Mouse (Mus musculus) neural tube, embryonic 10.5 days (tissue): ENCODE measurements around the gene Stk10.
"Not testable (repeated sequence)": the region's sequence is repeated elsewhere in the genome, so short reads cannot be mapped to it uniquely, and the experiment has no call there.

ENCODE experiments used
- DNase-seq: peaks from one replicate; pipeline ENCODE4 v3.0.0-alpha.2; 2017; ENCODE audit warnings: low spot score; ENCODE audit errors: extremely low spot score

Gene Stk10

DNA sequence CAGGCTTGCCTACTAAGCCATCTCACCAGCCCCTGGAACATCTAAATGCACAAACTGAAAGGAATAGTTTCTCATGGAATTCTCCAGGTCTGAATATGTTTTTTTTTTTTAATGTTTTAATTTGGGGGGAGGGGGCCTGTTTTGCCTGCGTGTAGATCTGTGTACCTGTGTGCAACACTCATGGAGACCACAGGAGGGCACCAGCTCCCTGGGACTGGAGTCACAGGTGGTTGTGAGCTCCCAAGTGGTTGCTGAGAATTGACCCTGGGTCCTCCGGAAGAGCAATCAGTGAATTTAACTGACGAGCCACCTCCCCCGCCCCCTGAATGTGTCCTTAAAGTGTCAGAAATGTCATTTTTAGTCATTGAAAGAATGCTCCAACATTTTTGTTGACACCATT, 61.0 kb downstream of the Stk10 start:
- no peak for DNase-seq

DNA sequence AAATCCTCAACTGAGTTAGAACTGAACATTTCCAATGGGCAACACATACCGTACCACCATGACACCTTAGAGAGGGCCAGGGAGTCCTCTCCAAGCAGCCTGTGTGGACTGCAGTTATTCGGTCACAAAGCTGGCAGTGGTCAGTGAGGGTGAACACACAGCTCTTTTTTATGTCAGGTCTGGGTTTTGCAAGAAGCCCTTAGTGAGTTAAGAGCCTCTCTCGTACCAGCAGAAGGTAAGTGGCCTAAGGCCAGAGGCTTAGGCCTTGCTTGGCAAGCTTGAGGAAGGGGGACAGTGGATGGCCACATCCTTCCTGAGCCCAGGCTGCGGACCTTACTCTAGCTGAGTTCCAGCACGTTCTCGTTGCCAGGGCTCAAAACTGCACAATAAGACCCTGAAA, 67.3 kb downstream of the Stk10 start:
- DNase-seq: no peak

DNA sequence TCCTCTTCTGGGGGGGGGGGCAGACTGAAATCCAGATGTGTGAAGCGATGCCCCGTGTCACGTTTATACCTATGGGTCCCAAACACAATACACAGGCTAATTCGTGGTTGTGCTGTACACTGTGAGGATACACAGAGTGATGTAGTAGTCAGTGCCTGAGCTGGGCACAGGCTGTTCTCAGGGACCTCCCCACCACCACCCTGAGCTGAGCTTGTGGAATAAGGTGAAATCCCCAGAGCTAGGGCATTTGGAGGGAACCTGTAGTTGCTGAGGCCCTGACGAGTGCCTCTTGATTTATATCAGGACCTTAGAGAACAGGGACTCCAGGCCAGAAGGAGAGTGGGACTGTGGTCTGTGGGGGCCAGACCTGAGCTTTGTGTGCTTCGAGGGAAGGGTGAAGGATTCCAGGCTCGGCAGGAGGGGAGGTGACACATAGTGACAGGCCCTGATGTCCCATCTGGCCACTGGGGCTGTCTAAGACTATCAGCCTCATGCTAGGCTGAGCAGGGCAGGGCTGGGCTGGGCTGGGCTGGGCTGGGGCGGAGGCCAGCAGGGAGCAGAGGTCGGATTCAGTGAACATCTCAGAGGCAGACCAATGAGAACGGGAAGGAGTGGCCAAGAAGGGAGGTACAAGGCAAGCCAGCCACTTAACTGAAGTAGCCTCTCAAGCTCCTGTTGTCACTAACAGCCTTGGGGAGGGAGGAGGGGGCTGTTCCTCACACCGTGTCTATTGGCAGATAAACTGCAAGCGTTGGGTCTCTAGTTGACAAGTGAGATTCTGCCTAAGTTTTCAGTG, 68.6 kb downstream of the Stk10 start:
- DNase-seq: peak; percentile 37

DNA sequence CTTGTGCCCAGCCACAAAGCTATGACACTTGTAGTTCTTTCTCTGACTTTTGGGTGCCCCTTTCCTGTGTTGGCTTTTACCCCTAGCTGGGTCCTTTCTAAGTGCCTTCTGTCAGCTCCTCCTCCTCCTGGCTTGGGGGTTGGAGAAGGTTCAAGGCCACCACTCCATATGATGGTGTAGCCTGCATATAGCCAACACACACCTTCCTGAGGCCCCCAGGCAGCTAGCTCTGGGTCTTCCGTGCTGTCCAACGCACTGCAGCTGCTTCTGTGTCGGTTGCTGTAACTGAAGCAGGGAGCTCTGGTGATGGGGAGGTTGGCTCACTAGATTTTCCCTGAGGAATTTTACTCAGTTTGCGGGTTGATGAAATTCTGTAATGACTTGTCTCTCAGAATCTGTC, 71.6 kb downstream of the Stk10 start:
- no peak for DNase-seq

DNA sequence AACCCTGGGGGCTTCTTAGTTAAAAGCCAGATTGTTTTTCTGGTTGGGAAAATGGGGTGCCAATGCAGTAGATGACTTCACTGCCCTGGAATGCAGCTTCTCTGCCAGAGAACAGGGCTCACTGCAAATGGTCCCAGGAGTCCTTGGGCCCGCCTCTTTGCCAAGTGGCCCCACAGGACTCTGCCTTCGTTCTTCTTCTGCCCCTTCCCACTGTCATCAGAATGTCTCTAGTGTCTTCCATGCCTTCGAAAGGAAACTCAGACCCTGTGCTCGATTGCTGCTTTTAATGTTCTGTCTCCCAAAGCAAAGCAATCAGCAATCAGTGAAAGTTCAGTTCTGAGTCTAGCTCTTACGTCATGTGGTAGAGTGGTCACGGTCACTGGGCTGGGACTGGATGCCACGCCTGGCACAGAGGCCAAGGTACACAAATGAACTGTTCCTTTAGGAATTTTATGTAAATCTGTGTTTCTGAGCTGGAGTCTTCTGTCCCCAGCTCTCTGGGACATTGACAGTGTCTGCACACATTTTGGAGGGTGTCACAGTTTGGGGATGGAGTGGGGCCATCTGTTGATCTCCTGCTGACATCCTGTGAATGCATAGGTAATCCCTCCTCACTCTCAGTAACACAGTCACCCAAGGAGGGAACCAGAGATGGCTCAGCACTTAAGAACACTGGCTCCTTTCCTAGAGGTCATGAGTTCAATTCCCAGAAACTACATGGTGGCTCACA, 72.2 kb downstream of the Stk10 start:
- no peak for DNase-seq

DNA sequence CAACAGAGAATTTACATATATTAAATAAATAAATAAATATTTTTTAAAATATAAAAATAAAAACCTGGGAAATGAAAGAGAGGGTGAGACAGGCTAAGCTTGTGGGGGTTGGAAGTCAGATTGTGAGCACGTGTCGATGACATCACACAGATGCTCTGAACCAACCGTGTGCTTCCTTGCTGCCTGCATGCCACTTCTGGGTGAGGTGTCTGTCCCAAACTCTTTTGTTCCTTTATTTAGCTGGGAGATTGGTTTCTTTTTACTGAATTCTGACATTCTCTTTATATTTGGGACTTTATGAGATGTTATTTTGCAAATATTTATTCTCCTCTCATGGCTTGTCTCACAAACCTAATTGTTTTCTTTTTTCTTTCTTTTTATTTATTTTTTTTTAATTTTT, 72.8 kb downstream of the Stk10 start:
- DNase-seq: no peak

DNA sequence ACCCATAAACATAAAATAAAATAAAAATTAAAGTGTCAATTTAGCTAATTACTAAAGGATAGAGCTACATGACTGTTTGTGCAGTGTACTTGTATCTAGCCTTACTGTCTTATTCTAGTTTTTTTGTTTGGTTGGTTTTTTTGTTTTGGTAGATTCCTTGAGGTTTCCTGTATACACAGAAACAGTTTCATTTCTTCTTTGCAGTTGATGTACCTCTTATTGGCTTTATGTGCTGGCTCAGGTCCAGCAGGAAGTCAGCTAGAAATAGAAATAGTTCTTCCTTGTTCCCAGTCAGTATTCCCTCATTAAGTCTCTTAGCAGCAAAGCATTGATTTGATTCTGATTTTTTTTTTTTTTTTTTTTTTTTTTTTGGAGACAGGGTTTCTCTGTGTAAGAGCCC, 74.2 kb downstream of the Stk10 start:
- no peak for DNase-seq

DNA sequence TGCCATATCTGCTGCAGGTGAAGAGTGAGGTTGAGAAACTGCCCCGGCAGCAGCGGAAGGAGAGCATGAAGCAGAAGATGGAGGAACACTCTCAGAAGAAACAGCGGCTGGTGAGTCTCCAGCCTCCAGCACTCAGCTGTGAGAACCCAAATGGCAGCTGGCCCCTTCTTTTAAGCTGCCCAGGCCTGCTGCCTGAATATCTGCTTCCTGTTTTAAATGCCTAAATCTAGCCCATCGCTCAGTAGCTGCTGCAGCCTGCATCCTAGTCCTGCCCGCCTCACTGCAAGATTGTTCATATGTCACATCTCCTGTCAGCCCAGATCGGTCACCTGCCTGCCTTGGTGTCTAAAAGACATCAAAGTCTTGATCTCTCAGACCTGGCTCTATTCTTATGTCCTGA, 77.5 kb downstream of the Stk10 start:
- DNase-seq: no peak

DNA sequence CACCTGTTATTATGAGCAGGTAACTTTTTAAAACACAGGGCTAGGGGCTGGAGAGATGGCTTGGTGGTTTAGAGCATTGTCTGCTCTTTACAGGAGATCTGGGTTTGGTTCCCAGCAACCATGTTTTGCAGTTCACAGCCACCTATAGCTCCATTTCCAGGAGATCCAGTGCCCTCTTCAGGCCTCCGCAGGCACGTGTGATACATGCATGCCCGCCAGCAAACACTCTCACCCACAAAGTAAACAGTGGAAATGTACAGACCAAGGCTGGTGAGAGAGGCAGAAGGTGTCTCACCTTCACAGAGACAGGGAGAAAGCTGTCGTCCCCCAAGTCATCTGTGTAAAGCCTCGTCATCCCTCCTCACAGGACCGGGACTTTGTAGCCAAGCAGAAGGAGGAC, 79.2 kb downstream of the Stk10 start:
- DNase-seq: no peak

DNA sequence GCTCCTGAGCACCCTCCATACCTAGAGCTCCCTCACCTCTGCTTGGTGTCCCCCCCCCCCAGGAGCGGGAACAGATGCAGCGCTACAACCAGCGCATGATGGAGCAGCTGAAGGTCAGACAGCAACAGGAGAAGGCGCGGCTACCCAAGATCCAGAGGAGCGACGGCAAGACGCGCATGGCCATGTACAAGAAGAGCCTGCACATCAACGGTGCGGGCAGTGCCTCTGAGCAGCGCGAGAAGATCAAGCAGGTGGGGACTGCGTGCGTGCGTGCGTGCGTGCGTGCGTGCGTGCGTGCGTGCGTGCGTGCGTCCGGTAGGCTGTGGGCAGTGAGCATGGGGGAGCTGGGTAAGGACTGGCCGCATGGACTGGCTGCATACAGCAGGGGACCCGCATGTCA, 81.4 kb downstream of the Stk10 start:
- DNase-seq: no peak

DNA sequence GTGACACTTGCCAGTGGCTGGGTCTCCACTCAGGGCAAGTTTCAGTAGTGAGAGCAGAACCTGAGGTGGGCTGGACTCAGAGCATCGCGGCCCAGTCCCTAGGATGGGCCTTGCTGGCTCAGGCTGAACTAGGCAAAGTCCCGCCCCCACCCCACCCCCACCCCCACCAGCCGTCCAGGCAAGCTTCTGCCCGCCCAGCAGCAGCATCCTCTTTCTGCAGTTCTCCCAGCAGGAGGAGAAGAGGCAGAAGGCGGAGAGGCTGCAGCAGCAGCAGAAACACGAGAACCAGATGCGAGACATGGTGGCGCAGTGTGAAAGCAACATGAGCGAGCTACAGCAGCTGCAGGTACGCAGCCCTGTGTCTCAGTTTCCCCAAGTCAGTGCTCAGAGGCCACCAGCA, 82.5 kb downstream of the Stk10 start:
- peak; percentile 36 for DNase-seq

DNA sequence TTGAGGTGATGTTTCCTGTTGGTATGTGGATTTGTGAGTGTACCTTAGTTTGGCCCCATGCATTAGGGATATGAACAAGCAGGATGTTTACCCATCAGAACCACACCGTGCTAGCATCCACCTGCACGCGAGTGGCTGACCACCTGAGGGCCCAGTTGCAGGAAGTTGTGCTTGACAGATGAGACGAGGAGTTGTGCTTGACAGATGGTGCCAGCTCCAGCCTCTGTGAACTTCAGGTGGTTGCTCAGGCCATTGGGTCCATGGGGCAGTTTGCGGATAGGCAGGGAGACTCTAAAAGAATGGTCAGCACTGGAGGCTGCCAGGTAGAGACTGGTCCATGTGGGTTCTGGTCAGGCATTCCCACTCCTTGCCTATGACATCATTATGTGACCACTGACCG, 83.0 kb downstream of the Stk10 start:
- DNase-seq: no peak

DNA sequence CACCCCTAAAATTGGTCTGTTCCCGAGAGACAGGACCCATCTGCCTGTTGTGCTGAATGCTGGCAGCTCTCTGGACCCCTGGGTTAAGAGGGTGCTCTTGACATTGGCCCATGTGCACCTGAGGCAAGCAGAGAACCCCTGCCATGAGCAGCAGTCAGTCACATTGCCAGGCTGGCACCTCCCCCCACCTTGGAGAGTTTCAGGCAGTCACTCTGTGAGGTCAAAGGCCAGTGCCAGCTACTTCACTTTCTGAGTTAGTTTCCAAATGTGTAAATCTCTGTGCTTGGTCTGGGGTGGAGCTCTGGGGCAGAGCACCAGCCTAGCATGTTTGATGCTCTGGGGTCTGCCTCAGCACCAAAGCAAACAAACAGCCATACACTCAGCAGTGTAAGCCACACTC, 84.9 kb downstream of the Stk10 start:
- DNase-seq: no peak

DNA sequence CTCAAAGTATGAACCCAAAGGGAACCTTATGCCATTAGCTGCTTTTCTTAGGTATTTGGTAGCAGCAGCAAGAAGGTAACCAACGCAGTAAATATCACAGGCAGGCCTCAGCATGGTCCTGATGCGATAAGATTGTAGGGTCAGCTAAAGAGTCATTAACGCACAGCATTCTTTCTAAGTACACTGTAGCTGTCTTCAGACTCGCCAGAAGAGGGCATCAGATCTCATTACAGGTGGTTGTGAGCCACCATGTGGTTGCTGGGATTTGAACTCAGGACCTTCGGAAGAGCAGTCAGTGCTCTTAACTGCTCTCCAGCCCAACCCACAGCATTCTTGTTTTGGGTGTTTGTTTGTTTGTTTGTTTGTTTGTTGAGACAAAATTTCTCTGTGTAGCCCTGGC, 85.5 kb downstream of the Stk10 start:
- not testable (repeated sequence) for DNase-seq

DNA sequence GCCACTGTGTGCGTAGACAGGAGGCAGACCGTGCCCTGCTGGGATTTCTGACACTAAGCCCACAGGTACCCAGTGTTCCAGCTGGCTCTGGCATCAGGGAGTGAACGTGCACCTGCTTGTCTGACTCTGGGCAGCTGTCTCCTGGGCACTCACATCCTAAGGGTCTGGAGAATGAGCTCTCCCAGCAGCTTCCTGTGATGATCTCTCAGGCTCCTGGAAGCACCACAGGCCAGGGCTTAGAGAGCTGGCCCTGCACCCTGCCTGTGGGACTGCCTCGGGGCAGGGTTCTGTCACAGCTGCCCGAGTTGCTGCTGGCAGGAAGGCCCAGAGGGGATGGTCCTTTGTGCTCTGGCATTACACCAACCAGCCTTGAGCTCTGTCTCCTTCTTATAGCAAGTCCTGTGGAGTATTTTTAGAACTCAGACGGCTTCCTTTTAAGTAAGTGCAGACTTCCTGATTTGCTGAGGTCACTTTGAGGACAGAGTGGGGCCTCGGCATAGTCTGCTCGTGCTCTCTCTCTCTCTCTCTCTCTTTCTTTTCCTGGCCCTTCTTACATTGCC, 86.2 kb downstream of the Stk10 start:
- peak; percentile 30 for DNase-seq

DNA sequence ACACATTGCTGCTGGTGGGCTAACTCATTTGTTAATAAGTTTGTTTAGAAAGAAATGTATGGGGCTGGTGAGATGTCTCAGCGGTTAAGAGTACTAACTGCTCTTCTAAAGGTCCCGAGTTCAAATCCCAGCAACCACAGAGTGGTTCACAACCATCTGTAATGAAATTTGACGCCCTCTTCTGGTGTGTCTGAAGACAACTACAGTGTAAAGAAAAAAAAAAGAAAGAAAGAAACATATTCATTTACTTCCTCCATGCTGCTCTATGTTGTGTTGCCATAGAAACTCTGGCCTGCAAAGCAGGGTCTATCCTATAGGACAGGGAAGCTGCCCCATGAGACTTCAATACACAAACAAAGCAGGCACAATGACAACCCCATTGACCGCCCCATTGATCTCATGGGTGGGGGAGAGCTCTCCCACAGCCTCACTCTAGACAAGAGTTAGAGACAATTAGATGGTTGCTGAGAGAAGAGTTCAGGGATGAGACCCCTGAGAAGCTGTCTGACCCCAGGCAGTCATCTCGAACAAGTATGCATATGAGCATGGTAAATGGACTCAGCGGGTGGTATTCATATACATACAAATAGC, 86.9 kb downstream of the Stk10 start:
- no peak for DNase-seq

DNA sequence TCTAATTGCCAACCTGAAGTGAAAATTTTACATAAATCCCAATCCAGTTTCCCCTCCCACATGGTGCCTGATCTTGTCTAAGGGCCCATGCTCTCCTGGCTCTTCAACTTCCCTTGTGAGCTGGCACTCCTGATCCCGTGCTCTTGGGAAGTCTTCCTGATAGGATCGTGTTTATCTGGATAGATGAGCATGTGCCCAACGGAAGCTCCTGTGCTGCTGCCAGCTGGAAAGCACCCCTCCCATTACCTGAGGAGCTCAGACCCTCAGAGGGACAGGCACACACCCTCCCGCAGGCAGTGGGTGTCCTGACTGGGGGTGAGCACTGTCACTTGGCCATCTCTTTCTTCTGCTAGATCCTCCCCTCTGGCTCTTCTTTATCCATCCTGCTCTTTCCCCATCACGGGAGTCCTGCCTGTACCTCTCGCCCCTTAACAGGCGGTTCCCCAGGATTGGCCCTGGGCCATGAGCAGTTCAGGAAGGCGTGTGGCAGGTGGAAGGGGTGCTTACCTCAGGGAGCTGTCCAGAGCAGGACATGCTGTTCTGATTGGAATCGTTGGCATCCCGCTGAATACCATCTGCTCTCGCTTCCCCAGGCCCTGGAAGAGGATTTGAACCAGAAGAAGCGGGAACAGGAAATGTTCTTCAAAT, 88.8 kb downstream of the Stk10 start:
- no peak for DNase-seq

DNA sequence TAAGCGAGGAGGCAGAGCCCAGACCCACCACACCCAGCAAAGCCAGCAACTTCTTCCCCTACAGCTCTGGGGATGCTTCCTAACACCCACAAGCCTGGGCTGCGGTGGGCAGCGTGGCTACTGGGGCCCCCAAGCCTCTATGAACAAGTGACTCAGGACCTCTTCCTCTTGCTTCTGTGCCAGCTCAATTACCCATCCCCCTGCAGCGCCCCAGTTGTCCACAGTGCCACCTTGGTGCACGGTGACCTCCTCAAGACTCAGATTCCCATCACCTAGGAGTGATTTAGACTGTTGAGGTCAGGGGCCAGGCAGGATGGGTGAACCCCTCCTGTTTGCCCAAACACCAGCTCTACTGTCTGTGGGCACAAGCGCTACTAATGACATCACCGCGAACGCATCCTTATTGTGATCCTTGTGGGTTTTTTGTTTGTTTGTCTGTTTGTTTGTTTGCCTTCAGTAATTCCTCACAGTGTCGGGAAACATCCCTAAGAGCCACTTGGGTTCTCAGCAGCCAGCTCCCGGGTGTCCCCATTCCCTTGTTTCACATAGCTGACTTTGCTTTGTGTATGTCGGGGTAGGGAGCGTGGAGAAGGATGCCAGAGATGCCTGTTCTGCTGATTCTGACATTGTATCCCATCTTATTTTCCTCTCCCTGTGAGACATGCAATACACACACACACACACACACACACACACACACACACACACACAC, 89.5 kb downstream of the Stk10 start:
- DNase-seq: no peak

DNA sequence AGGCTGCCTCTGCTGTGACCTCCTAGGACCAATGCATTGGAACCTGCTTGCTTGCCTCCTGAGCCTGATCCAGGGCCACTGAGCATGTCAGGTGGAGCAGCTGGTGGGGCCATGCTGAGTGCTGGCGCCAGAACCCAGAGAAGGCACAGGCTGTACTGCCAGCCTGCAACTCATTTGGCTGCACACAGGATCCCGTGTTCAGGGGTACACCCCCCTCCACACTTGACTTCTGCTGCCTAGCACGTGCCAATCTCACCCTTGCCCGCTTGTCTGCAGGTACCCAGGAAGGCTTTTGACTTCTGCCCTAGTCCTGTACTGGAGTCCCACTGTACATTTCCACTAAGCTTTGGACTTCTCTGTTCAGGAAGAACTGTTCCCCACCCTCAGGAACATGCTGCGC, 90.1 kb downstream of the Stk10 start:
- no peak for DNase-seq

DNA sequence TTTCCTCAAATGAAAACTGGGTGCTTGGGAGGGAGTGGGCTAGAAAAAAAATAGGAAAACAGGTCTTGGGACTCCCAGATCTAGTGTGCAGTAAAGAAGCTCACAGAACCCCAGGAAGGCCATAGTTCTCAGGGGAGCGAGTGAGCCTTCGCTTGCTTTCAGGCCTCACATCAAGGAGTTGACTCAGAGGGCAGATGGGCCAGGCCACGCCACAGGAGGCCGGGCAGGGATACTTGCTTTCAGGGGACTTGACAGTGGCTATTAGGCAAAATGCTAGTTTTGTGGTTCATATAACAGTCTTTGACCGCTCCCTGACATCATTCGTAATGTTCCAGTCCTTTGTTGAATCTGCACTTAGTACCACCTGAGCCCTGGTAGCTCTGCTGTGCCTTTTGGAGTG, 90.8 kb downstream of the Stk10 start:
- no peak for DNase-seq

DNA sequence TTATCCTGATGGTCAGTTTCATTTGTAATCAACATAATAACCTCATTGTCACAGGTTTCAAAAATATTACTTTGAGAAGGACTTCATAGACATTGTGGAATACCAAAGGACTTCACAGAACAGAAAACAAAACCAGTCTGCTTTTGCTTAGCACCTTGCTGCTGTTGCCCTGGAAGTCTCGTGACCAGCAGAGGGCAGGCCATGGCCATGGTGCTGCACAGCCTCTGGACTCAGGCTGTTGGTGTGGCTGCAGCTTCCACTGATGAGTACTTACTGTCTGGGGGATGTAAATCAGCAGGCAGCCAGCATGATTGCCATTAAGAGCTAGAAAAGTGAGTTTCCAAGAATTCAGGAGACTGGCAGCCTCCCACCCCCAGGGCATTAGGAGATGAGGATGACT, 92.6 kb downstream of the Stk10 start:
- DNase-seq: no peak
